In the genomic region with DNA sequence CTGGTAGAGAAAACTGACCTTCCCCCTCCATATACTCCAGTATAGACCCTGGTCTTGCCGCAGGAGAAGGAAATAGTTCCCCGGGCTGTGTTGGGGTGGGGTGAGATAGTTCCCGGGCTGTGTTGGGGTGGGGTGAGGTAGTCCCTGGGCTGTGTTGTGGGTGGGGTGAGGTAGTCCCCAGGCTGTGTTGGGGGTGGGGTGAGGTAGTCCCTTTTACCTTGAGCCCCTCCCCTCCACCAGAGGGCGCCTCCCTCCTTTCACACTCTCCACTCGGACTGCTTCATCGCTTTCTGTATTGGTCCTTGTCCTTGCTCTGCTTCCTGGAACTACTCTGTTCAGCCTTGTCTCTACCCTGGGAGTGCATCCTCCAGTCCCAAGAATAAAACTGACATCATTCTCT, we compare ENCODE assay signal across 8 mouse cellular contexts. TPM values are rescaled to one million over a fixed set of nuclear protein-coding genes. Genes with fewer than 3 reads are reported as not detected.
DNase-seq lines count a peak whose midpoint lies in the region; ATAC-seq and TF ChIP-seq lines count a peak whose summit lies in the region.

No protein-coding gene starts in this region.

- ATAC-seq in inflammation-experienced regulatory T-cells, adult 6 months = peak; percentile 65
- ATAC-seq in liver, postnatal 0 days = peak; percentile 66
- ATAC-seq in stomach, embryonic 15.5 days (ENCODE audit: insufficient read depth, low FRiP score, low read depth) = peak; percentile 72

- DNase-seq in urinary bladder, postnatal 14 days (ENCODE audit: low spot score) = peak; percentile 43
- no peak for DNase-seq in urinary bladder, postnatal 25 days (ENCODE audit: low spot score)
- peak; percentile 33 for DNase-seq in embryo, embryonic 9.5 days (ENCODE audit: extremely low spot score)
- DNase-seq in liver, postnatal 0 days = peak; percentile 71
- no peak for DNase-seq in cerebellum, adult 8-10 months
- DNase-seq in frontal cortex, postnatal 10 days (ENCODE audit: low spot score in 2 of 2) = no peak

- H3K4me3 ChIP-seq in liver, postnatal 0 days (ENCODE audit: low read depth, low read length) = no peak overlapping the region
- no peak overlapping the region for H3K4me3 ChIP-seq in stomach, embryonic 15.5 days (replicated peaks)

- H3K9me3 ChIP-seq in liver, postnatal 0 days (ENCODE audit: low read length) = no peaks in the 10 kb centered on the region
- H3K9me3 ChIP-seq in stomach, embryonic 15.5 days = no peaks in the 10 kb centered on the region

- H3K36me3 ChIP-seq in liver, postnatal 0 days (replicated peaks; ENCODE audit: insufficient read depth, low read length) = no peaks in the 10 kb centered on the region
- no peaks in the 10 kb centered on the region for H3K36me3 ChIP-seq in stomach, embryonic 15.5 days

- 27% methylated on average over 6 of the region's 6 CpGs for WGBS in liver, postnatal 0 days (ENCODE audit: insufficient replicate concordance)
- WGBS in stomach, embryonic 15.5 days = 35% methylated on average over 6 of the region's 6 CpGs

- peak; percentile 69 for TF ChIP-seq CTCF in liver, postnatal 0 days (IDR thresholded peaks at IDR 0.05; ENCODE audit: low read depth)

- H3K4me2 ChIP-seq in liver, postnatal 0 days (ENCODE audit: low read depth, low read length) = peak overlapping the region; percentile 14; the same call in 1 of the 2 replicates
- no peak overlapping the region for H3K4me2 ChIP-seq in stomach, embryonic 15.5 days

- H3K4me1 ChIP-seq in liver, postnatal 0 days (ENCODE audit: insufficient read depth) = peaks cover 5% of the 10 kb centered on the region
- H3K4me1 ChIP-seq in stomach, embryonic 15.5 days = no peaks in the 10 kb centered on the region

- H3K27me3 ChIP-seq in liver, postnatal 0 days (ENCODE audit: insufficient read depth, low read length) = no peaks in the 10 kb centered on the region
- H3K27me3 ChIP-seq in stomach, embryonic 15.5 days (replicated peaks) = no peaks in the 10 kb centered on the region

- TF ChIP-seq EP300 in liver, postnatal 0 days (IDR thresholded peaks at IDR 0.05; ENCODE audit: low read depth) = no peak

- no peak overlapping the region for H3K9ac ChIP-seq in liver, postnatal 0 days (replicated peaks)
- H3K9ac ChIP-seq in stomach, embryonic 15.5 days = no peak overlapping the region

- no peak overlapping the region for H3K27ac ChIP-seq in liver, postnatal 0 days (ENCODE audit: low read depth)
- no peak overlapping the region for H3K27ac ChIP-seq in stomach, embryonic 15.5 days

RNA-seq across cellular contexts. Expression of a gene that starts 27.8 kb away (rescaled TPM):
- 10 to 100 TPM; 60.5 to 74.4 (median 68.9) TPM for polyA plus RNA-seq in inflammation-experienced regulatory T-cells, adult 6 months (2017; shearing (Covaris generic))
- 64.4 and 68.0 TPM in 2 replicates for polyA plus RNA-seq in liver, postnatal 0 days (2015; fragmentation: Nextera tagmentation; extraction: Ambion mirVana)
- 111 and 122 TPM in 2 replicates for polyA plus RNA-seq in stomach, embryonic 15.5 days (2015; fragmentation: Nextera tagmentation; extraction: Ambion mirVana)

RNA-seq across cellular contexts. Expression of a gene that starts 31.7 kb away (rescaled TPM):
- polyA plus RNA-seq in inflammation-experienced regulatory T-cells, adult 6 months (2017; shearing (Covaris generic)) = not detected
- not detected in 2 replicates for polyA plus RNA-seq in liver, postnatal 0 days (2015; fragmentation: Nextera tagmentation; extraction: Ambion mirVana)
- 0.88 and 0.98 TPM in 2 replicates for polyA plus RNA-seq in stomach, embryonic 15.5 days (2015; fragmentation: Nextera tagmentation; extraction: Ambion mirVana)

RNA-seq across cellular contexts. Expression of a gene that starts 40.3 kb away (rescaled TPM):
- polyA plus RNA-seq in inflammation-experienced regulatory T-cells, adult 6 months (2017; shearing (Covaris generic)) = 10 to 100 TPM; 38.0 to 71.7 (median 66.5) TPM
- polyA plus RNA-seq in liver, postnatal 0 days (2015; fragmentation: Nextera tagmentation; extraction: Ambion mirVana) = 36.0 and 36.8 TPM in 2 replicates
- 76.3 and 90.4 TPM in 2 replicates for polyA plus RNA-seq in stomach, embryonic 15.5 days (2015; fragmentation: Nextera tagmentation; extraction: Ambion mirVana)

RNA-seq across cellular contexts. Expression of a gene that starts 45.2 kb away (rescaled TPM):
- polyA plus RNA-seq in inflammation-experienced regulatory T-cells, adult 6 months (2017; shearing (Covaris generic)) = 1 to 10 TPM in 1 of 3 experiments, not detected in 2; 1.8 TPM
- polyA plus RNA-seq in liver, postnatal 0 days (2015; fragmentation: Nextera tagmentation; extraction: Ambion mirVana) = 0.31 and 0.43 TPM in 2 replicates
- polyA plus RNA-seq in stomach, embryonic 15.5 days (2015; fragmentation: Nextera tagmentation; extraction: Ambion mirVana) = 1.4 and 1.7 TPM in 2 replicates

RNA-seq across cellular contexts. Expression of a gene that starts 45.9 kb away (rescaled TPM):
- 100 to 1,000 TPM in 2 of 3 experiments, 10 to 100 TPM in 1; 91.6 to 140 (median 134) TPM for polyA plus RNA-seq in inflammation-experienced regulatory T-cells, adult 6 months (2017; shearing (Covaris generic))
- polyA plus RNA-seq in liver, postnatal 0 days (2015; fragmentation: Nextera tagmentation; extraction: Ambion mirVana) = 36.3 and 37.5 TPM in 2 replicates
- 132 and 134 TPM in 2 replicates for polyA plus RNA-seq in stomach, embryonic 15.5 days (2015; fragmentation: Nextera tagmentation; extraction: Ambion mirVana)

Comparison
In these comparisons a context has a peak if more than half of its experiments do, and no peak if none do; other contexts are left out.
1. DNase-seq: peak in urinary bladder, postnatal 14 days (single experiment), embryo, embryonic 9.5 days (single experiment) and liver, postnatal 0 days (single experiment); none in urinary bladder, postnatal 25 days (single experiment), cerebellum, adult 8-10 months (single experiment) and frontal cortex, postnatal 10 days (0 of 2).
2. Peak in every context shown above with its lines, with median percentiles within 50 percentile points of each other: ATAC-seq.